In the genomic region with DNA sequence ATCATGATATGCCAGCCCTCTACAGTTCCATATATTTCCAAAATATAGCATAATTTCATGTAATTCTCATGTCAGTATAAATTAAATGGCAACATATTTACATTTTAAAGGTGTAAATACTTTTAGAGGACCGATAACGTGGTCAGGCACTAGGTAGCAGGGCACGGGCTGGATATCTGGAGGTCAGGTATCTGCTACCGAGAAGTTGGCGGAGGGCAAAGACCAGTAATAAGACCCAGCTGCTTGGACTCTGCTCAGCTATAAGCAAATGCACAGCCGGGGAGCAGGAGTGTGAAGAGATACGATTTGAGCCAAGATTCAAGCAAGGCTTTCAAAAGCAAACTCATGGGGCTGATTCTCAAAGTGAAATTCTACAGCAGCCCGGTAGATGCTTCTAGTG, we compare ENCODE assay signal across 27 mouse cellular contexts. TPM values are rescaled to one million over a fixed set of nuclear protein-coding genes. Genes with fewer than 3 reads are reported as not detected.
DNase-seq lines count a peak whose midpoint lies in the region; ATAC-seq and TF ChIP-seq lines count a peak whose summit lies in the region.
"Had no signal": no experiment of that assay in that cellular context is flagged by ENCODE, and none has a peak within 500 bp of the region (broad histone marks: within the 10 kb centered on the region; RNA-seq: fewer than 3 reads in every experiment).

No protein-coding gene starts in this region.

- H3K9ac ChIP-seq in intestine, postnatal 0 days (ENCODE audit: low read depth, low read length) = no peak overlapping the region
- H3K9ac ChIP-seq: embryonic facial prominence, embryonic 12.5 days; forebrain, embryonic 15.5 days; heart, embryonic 13.5 days; hindbrain, embryonic 15.5 days; limb, embryonic 13.5 days; midbrain, embryonic 15.5 days; neural tube, embryonic 12.5 days had no signal

- ATAC-seq in G1E (ENCODE audit: extremely low read depth, insufficient number of reproducible peaks, low FRiP score, poor library complexity, severe bottlenecking) = no peak
- peak; percentile 71 for ATAC-seq in intestine, postnatal 0 days
- ATAC-seq: forebrain, embryonic 15.5 days; midbrain, embryonic 15.5 days; Patski had no signal

- WGBS in intestine, postnatal 0 days = 50% methylated on average over 8 of the region's 8 CpGs
- 30% methylated on average over 8 of the region's 8 CpGs for WGBS in small intestine, adult 2 months

- no peaks in the 10 kb centered on the region for H3K36me3 ChIP-seq in E14TG2a.4 (ENCODE audit: insufficient read depth, low read length)
- peaks cover 79% of the 10 kb centered on the region for H3K36me3 ChIP-seq in G1E (replicated peaks)
- H3K36me3 ChIP-seq in intestine, postnatal 0 days (ENCODE audit: control insufficient read depth, insufficient read depth) = peaks cover 8% of the 10 kb centered on the region; the same call in 1 of the 2 replicates
- peaks cover 9% of the 10 kb centered on the region for H3K36me3 ChIP-seq in small intestine, adult 2 months (ENCODE audit: control insufficient read depth, insufficient read depth, low read length)
- H3K36me3 ChIP-seq: embryonic facial prominence, embryonic 12.5 days; forebrain, embryonic 10.5 days; forebrain, embryonic 15.5 days; hindbrain, embryonic 15.5 days; limb, embryonic 13.5 days; midbrain, embryonic 15.5 days; neural tube, embryonic 12.5 days had no signal

- peak overlapping the region; percentile 70 for H3K27ac ChIP-seq in intestine, postnatal 0 days (ENCODE audit: low read depth, low read length)
- peak overlapping the region; percentile 84 for H3K27ac ChIP-seq in small intestine, adult 2 months (ENCODE audit: insufficient read depth, low read depth, low read length)
- no peak overlapping the region for H3K27ac ChIP-seq in gastrocnemius, adult 2 months
- H3K27ac ChIP-seq: embryonic facial prominence, embryonic 12.5 days; forebrain, embryonic 10.5 days; forebrain, embryonic 15.5 days; heart, embryonic 13.5 days; hindbrain, embryonic 15.5 days; limb, embryonic 13.5 days; midbrain, embryonic 15.5 days; neural tube, embryonic 12.5 days had no signal

- intact Hi-C loops in gastrocnemius, adult 2 months (cut with DNase I) = no loop called here

- no peaks in the 10 kb centered on the region for H3K27me3 ChIP-seq in E14TG2a.4 (ENCODE audit: insufficient read depth, low read length)
- H3K27me3 ChIP-seq in G1E (ENCODE audit: insufficient read depth, low read length) = no peaks in the 10 kb centered on the region
- H3K27me3 ChIP-seq in intestine, postnatal 0 days (replicated peaks; ENCODE audit: control insufficient read depth, insufficient read depth, low read length) = no peaks in the 10 kb centered on the region
- no peaks in the 10 kb centered on the region for H3K27me3 ChIP-seq in small intestine, adult 2 months (ENCODE audit: control insufficient read depth, insufficient read depth, low read length)
- H3K27me3 ChIP-seq: embryonic facial prominence, embryonic 12.5 days; forebrain, embryonic 15.5 days; heart, embryonic 13.5 days; hindbrain, embryonic 15.5 days; limb, embryonic 13.5 days; midbrain, embryonic 15.5 days; neural tube, embryonic 12.5 days; Patski had no signal

- H3K4me1 ChIP-seq in E14TG2a.4 (replicated peaks; ENCODE audit: low read depth, low read length) (peaks cover 92% of the 10 kb centered on the region), G1E (ENCODE audit: insufficient read depth, low read depth, low read length) (peaks cover 80% of the 10 kb centered on the region)
- 0 out of 2 replicates have a peak, but pooled peaks cover 13% of the 10 kb centered on the region for H3K4me1 ChIP-seq in intestine, postnatal 0 days (replicated peaks; ENCODE audit: control insufficient read depth, insufficient read depth, low read length)
- peaks cover 33% of the 10 kb centered on the region for H3K4me1 ChIP-seq in small intestine, adult 2 months (ENCODE audit: control insufficient read depth, insufficient read depth, insufficient read length, low read length)

- DNase-seq in G1E (ENCODE audit: low spot score) = no peak
- DNase-seq in gastrocnemius, adult 2 months = no peak
- DNase-seq in gastrocnemius, postnatal 10 days = no peak
- DNase-seq in urinary bladder, adult 2 months (ENCODE audit: low spot score) = no peak
- DNase-seq: adrenal gland, postnatal 10 days; B cell, adult 2 months; cerebellum, adult 8-10 months; cerebellum, postnatal 25 days; heart, postnatal 10 days; kidney, adult 8-10 months; kidney, postnatal 10 days; layer of hippocampus, adult 9-11 months; lung, postnatal 4 days; right cerebral cortex, adult 18-20 months; right cerebral cortex, postnatal 4 days had no signal

- H3K4me2 ChIP-seq in intestine, postnatal 0 days (replicated peaks; ENCODE audit: low read depth) = peak overlapping the region; percentile 47
- H3K4me2 ChIP-seq: embryonic facial prominence, embryonic 12.5 days; forebrain, embryonic 15.5 days; heart, embryonic 13.5 days; hindbrain, embryonic 15.5 days; limb, embryonic 13.5 days; midbrain, embryonic 15.5 days; neural tube, embryonic 12.5 days had no signal

- peak overlapping the region; percentile 26 for H3K4me3 ChIP-seq in E14TG2a.4 (replicated peaks; ENCODE audit: low read length)
- H3K4me3 ChIP-seq in G1E (ENCODE audit: low read depth, low read length) = peak overlapping the region; percentile 57; the same call in 1 of the 2 replicates
- H3K4me3 ChIP-seq in intestine, postnatal 0 days (ENCODE audit: low read depth, low read length) = no peak overlapping the region
- H3K4me3 ChIP-seq in small intestine, adult 2 months (ENCODE audit: low read depth, low read length) = no peak overlapping the region
- H3K4me3 ChIP-seq in gastrocnemius, adult 2 months = no peak overlapping the region
- H3K4me3 ChIP-seq: embryonic facial prominence, embryonic 12.5 days; forebrain, embryonic 10.5 days; forebrain, embryonic 15.5 days; heart, embryonic 13.5 days; hindbrain, embryonic 15.5 days; limb, embryonic 13.5 days; midbrain, embryonic 15.5 days; neural tube, embryonic 12.5 days had no signal

- TF ChIP-seq CTCF in E14TG2a.4 (conservative IDR thresholded peaks at IDR 0.05; ENCODE audit: low read length) (no peak), G1E (IDR thresholded peaks at IDR 0.05; ENCODE audit: low read depth, low read length) (no peak)
- TF ChIP-seq CTCF in intestine, postnatal 0 days (IDR thresholded peaks at IDR 0.05; ENCODE audit: low read depth) = no peak
- TF ChIP-seq CTCF in small intestine, adult 2 months (IDR thresholded peaks at IDR 0.05; ENCODE audit: extremely low read depth, insufficient read length, insufficient replicate concordance, low read depth, low read length) = no peak
- TF ChIP-seq CTCF in gastrocnemius, adult 2 months (IDR thresholded peaks at IDR 0.05) = no peak

- H3K9me3 ChIP-seq in E14TG2a.4 (ENCODE audit: low read length) = no peaks in the 10 kb centered on the region
- H3K9me3 ChIP-seq in G1E (replicated peaks) = no peaks in the 10 kb centered on the region
- H3K9me3 ChIP-seq in intestine, postnatal 0 days (ENCODE audit: control insufficient read depth) = no peaks in the 10 kb centered on the region
- H3K9me3 ChIP-seq: embryonic facial prominence, embryonic 12.5 days; forebrain, embryonic 10.5 days; forebrain, embryonic 15.5 days; heart, embryonic 13.5 days; hindbrain, embryonic 15.5 days; limb, embryonic 13.5 days; midbrain, embryonic 15.5 days; neural tube, embryonic 12.5 days had no signal

- no peak for TF ChIP-seq POLR2A in small intestine, adult 2 months (IDR thresholded peaks at IDR 0.05; ENCODE audit: low read depth, low read length)

RNA-seq across cellular contexts. Expression of gene Dapp1, which starts 7.0 kb away (rescaled TPM):
- total RNA-seq in G1E (2014; fragmentation: Nextera tagmentation) (288 and 301 TPM in 2 replicates), G1E (2017) (438 and 441 TPM in 2 replicates)
- 14.3 and 37.2 TPM in 2 replicates for polyA plus RNA-seq in G1E (2012)
- polyA plus RNA-seq in intestine, postnatal 0 days (2015; fragmentation: Nextera tagmentation; extraction: Ambion mirVana) = 70.6 and 71.2 TPM in 2 replicates
- polyA plus RNA-seq in small intestine, adult 2 months (2012; rRNA removed) = 2.9 and 8.8 TPM in 2 replicates
- total RNA-seq in gastrocnemius, adult 2 months (2021) = 1 to 10 TPM in 1 of 2 experiments, under 1 TPM in 1; 0.84 to 2.0 TPM
- total RNA-seq in gastrocnemius, postnatal 10 days (2021) = 1 to 10 TPM in 1 of 2 experiments, under 1 TPM in 1; 0.89 to 2.0 TPM
- 16.0 and 16.5 TPM in 2 replicates for polyA plus RNA-seq in urinary bladder, adult 2 months (2012; rRNA removed)

RNA-seq across cellular contexts. Expression of gene Lamtor3, which starts 56.0 kb away (rescaled TPM):
- 152 and 187 TPM in 2 replicates for total RNA-seq in G1E (2014; fragmentation: Nextera tagmentation)
- 233 and 234 TPM in 2 replicates for total RNA-seq in G1E (2017)
- polyA plus RNA-seq in G1E (2012) = 27.0 and 38.4 TPM in 2 replicates
- polyA plus RNA-seq in intestine, postnatal 0 days (2015; fragmentation: Nextera tagmentation; extraction: Ambion mirVana) = 156 and 160 TPM in 2 replicates
- 7.3 and 9.4 TPM in 2 replicates for polyA plus RNA-seq in small intestine, adult 2 months (2012; rRNA removed)
- 10 to 100 TPM; 45.9 to 53.1 TPM for total RNA-seq in gastrocnemius, adult 2 months (2021)
- total RNA-seq in gastrocnemius, postnatal 10 days (2021) = 10 to 100 TPM; 56.8 to 58.3 TPM
- polyA plus RNA-seq in urinary bladder, adult 2 months (2012; rRNA removed) = 81.4 and 102 TPM in 2 replicates

Comparison
In these comparisons a context has a peak if more than half of its experiments do, and no peak if none do; other contexts are left out.
1. H3K4me3 ChIP-seq: peak in E14TG2a.4 (single experiment) and G1E (single experiment); none in intestine, postnatal 0 days (single experiment), small intestine, adult 2 months (single experiment) and gastrocnemius, adult 2 months (single experiment).